Mouse (Mus musculus) hindbrain, embryonic 11.5 days (tissue): Measurements from ENCODE around the gene Opalin. TPM values are rescaled to one million over a fixed set of nuclear protein-coding genes. Genes with fewer than 3 reads are reported as not detected.

Experiments used
- ATAC-seq: fragments of 200-750 bp; cut with Nextera tagmentation; 2 replicates; pipeline ENCODE4 v1.8.0; 2017; ENCODE audit warnings: mild to moderate bottlenecking, moderate TSS enrichment, moderate library complexity; ENCODE audit not compliant: low FRiP score
- DNase-seq: peaks from one replicate; pipeline ENCODE4 v3.0.0-alpha.2; 2015; ENCODE audit warnings: low spot score
- H3K27ac ChIP-seq: fragments of 300-500 bp; sonication (generic); 2 replicates; pipeline ENCODE4 v1.5.1; 2014; ENCODE audit warnings: mild to moderate bottlenecking, low read depth, low read length
- H3K27me3 ChIP-seq: fragments of 300-500 bp; sonication (generic); 2 replicates; pipeline ENCODE4 v1.6.1; 2014; ENCODE audit warnings: mild to moderate bottlenecking, low read length, moderate library complexity, mixed read lengths; ENCODE audit not compliant: control insufficient read depth, insufficient read depth
- H3K36me3 ChIP-seq: fragments of 300-500 bp; sonication (generic); 2 replicates; pipeline ENCODE4 v1.6.1; 2014; ENCODE audit warnings: mild to moderate bottlenecking, low read length, moderate library complexity, mixed read lengths; ENCODE audit not compliant: control insufficient read depth, insufficient read depth
- H3K4me1 ChIP-seq: fragments of 300-500 bp; sonication (generic); replicated peaks from 2 replicates; pipeline ENCODE4 v1.6.1; 2014; ENCODE audit warnings: low read length, mixed read lengths; ENCODE audit not compliant: control insufficient read depth, insufficient read depth
- H3K4me2 ChIP-seq: fragments of 300-500 bp; sonication (generic); replicated peaks from 2 replicates; pipeline ENCODE4 v1.6.1; 2014; ENCODE audit warnings: mild to moderate bottlenecking, low read depth, low read length
- H3K4me3 ChIP-seq: fragments of 300-500 bp; sonication (generic); 2 replicates; pipeline ENCODE4 v1.5.1; 2014; ENCODE audit warnings: low read depth, low read length
- H3K9ac ChIP-seq: fragments of 300-500 bp; sonication (generic); 2 replicates; pipeline ENCODE4 v1.6.1; 2014; ENCODE audit warnings: low read depth, low read length
- H3K9me3 ChIP-seq: fragments of 300-500 bp; sonication (generic); 2 replicates; pipeline ENCODE4 v1.6.1; 2016; ENCODE audit warnings: low read length; ENCODE audit not compliant: control insufficient read depth
- WGBS: fragments of 180-500 bp; shearing (Covaris S2); extraction: QIAGEN DNeasy Blood & Tissue Kit; methylation state at CpG from one replicate; pipeline ENCODE4 v1.1.7; 2014; 5-methylcytosine and 5-hydroxymethylcytosine counted together
- polyA plus RNA-seq: library from polyadenylated mRNA; unstranded; fragments of >200 nt; fragmentation: Nextera tagmentation; extraction: Ambion mirVana; gene quantifications from 2 replicates; pipeline ENCODE4 v1.2.1, GENCODE M21; 2014

The Opalin gene
- polyA plus RNA-seq, 1 experiment from 2014 or later, result not detected

- H3K9me3 ChIP-seq, result no peaks in the 10 kb centered on the region
- no peaks in the 10 kb centered on the region for H3K36me3 ChIP-seq
- no peaks in the 10 kb centered on the region for H3K4me1 ChIP-seq
- no peak overlapping the region for H3K9ac ChIP-seq
- DNase-seq, result no peak
- H3K27ac ChIP-seq, result no peak overlapping the region
- no peak overlapping the region for H3K4me3 ChIP-seq
- no peaks in the 10 kb centered on the region for H3K27me3 ChIP-seq
- 66% methylated on average over 8 of the region's 8 CpGs for WGBS
- no peak overlapping the region for H3K4me2 ChIP-seq
- no peak for ATAC-seq
Measured at GRCm38 (mm10) chr19:41109496-41109895, 32.6 kb upstream of the Opalin start.

- Histone ChIP-seq H3K9ac (no peak overlapping the region), H3K36me3 (no peaks in the 10 kb centered on the region), H3K27me3 (no peaks in the 10 kb centered on the region), H3K9me3 (no peaks in the 10 kb centered on the region), H3K4me2 (no peak overlapping the region), H3K4me3 (no peak overlapping the region), H3K27ac (no peak overlapping the region), H3K4me1 (no peaks in the 10 kb centered on the region)
- ATAC-seq (no peak), DNase-seq (no peak)
- WGBS, result 94% methylated on average over 7 of the region's 7 CpGs
Measured at GRCm38 (mm10) chr19:41108666-41109065, 31.8 kb upstream of the Opalin start.

- H3K4me1 ChIP-seq, result no peaks in the 10 kb centered on the region
- H3K4me2 ChIP-seq, result no peak overlapping the region
- no peaks in the 10 kb centered on the region for H3K27me3 ChIP-seq
- H3K27ac ChIP-seq, result no peak overlapping the region
- no peak overlapping the region for H3K9ac ChIP-seq
- H3K36me3 ChIP-seq, result no peaks in the 10 kb centered on the region
- H3K9me3 ChIP-seq, result no peaks in the 10 kb centered on the region
- ATAC-seq (no peak), DNase-seq (no peak)
- no peak overlapping the region for H3K4me3 ChIP-seq
- WGBS, result 67% methylated on average over 8 of the region's 8 CpGs
Measured at GRCm38 (mm10) chr19:41107530-41107929, 30.6 kb upstream of the Opalin start.

DNA sequence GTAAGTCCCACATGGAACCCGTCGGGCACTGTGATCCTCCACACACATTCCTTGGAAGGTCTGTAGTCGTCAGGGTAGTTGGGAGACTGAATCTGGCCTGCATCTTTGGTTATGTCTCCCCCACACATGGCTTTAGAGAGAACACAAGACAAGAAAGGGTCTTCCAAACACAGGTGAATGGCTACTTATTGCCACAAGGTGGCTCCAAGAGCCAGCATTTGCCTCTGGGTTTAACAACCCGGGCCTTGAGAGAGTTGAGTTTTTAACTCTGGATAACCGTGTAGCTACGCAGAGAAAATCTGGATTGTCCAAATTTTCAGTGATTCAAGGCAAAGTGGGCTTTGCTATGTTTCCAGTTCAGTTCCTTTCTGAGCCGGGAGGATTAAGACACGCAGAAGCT lies 28.0 kb upstream of the Opalin start:
- Histone ChIP-seq H3K36me3 (no peaks in the 10 kb centered on the region), H3K4me3 (no peak overlapping the region), H3K4me1 (no peaks in the 10 kb centered on the region), H3K27ac (no peak overlapping the region), H3K9me3 (no peaks in the 10 kb centered on the region), H3K4me2 (no peak overlapping the region), H3K27me3 (no peaks in the 10 kb centered on the region), H3K9ac (no peak overlapping the region)
- WGBS, result 56% methylated on average over 8 of the region's 8 CpGs
- ATAC-seq (no peak), DNase-seq (peak; percentile 63)

GRCm38 (mm10) chr19:41101390-41101789 lies 24.5 kb upstream of the Opalin start:
- H3K36me3 ChIP-seq, result no peaks in the 10 kb centered on the region
- H3K9ac ChIP-seq, result no peak overlapping the region
- H3K9me3 ChIP-seq, result no peaks in the 10 kb centered on the region
- no peak overlapping the region for H3K4me3 ChIP-seq
- H3K4me2 ChIP-seq, result no peak overlapping the region
- no peak for DNase-seq
- WGBS, result 85% methylated on average over 8 of the region's 8 CpGs
- ATAC-seq, result no peak
- no peak overlapping the region for H3K27ac ChIP-seq
- no peaks in the 10 kb centered on the region for H3K27me3 ChIP-seq
- H3K4me1 ChIP-seq, result no peaks in the 10 kb centered on the region

- Histone ChIP-seq H3K36me3 (no peaks in the 10 kb centered on the region), H3K9me3 (no peaks in the 10 kb centered on the region), H3K4me1 (no peaks in the 10 kb centered on the region), H3K4me3 (no peak overlapping the region), H3K27me3 (no peaks in the 10 kb centered on the region), H3K9ac (no peak overlapping the region), H3K4me2 (no peak overlapping the region), H3K27ac (no peak overlapping the region)
- no peak for ATAC-seq
- 92% methylated on average over 7 of the region's 7 CpGs for WGBS
- DNase-seq, result no peak
Measured at GRCm38 (mm10) chr19:41100863-41101262, 23.9 kb upstream of the Opalin start.

- no peaks in the 10 kb centered on the region for H3K9me3 ChIP-seq
- no peak overlapping the region for H3K27ac ChIP-seq
- no peak for DNase-seq
- no peak overlapping the region for H3K4me2 ChIP-seq
- no peaks in the 10 kb centered on the region for H3K36me3 ChIP-seq
- H3K4me3 ChIP-seq, result no peak overlapping the region
- H3K9ac ChIP-seq, result no peak overlapping the region
- no peaks in the 10 kb centered on the region for H3K4me1 ChIP-seq
- no peak for ATAC-seq
- 54% methylated on average over 4 of the region's 4 CpGs for WGBS
- no peaks in the 10 kb centered on the region for H3K27me3 ChIP-seq
Measured at GRCm38 (mm10) chr19:41097038-41097437, 20.1 kb upstream of the Opalin start.

GRCm38 (mm10) chr19:41091901-41092300 lies 15.0 kb upstream of the Opalin start:
- no peaks in the 10 kb centered on the region for H3K27me3 ChIP-seq
- DNase-seq (no peak), ATAC-seq (no peak)
- no peak overlapping the region for H3K4me2 ChIP-seq
- no peaks in the 10 kb centered on the region for H3K9me3 ChIP-seq
- no peak overlapping the region for H3K4me3 ChIP-seq
- WGBS, result 85% methylated on average over 2 of the region's 2 CpGs
- no peak overlapping the region for H3K27ac ChIP-seq
- no peaks in the 10 kb centered on the region for H3K36me3 ChIP-seq
- H3K9ac ChIP-seq, result no peak overlapping the region
- no peaks in the 10 kb centered on the region for H3K4me1 ChIP-seq

DNA sequence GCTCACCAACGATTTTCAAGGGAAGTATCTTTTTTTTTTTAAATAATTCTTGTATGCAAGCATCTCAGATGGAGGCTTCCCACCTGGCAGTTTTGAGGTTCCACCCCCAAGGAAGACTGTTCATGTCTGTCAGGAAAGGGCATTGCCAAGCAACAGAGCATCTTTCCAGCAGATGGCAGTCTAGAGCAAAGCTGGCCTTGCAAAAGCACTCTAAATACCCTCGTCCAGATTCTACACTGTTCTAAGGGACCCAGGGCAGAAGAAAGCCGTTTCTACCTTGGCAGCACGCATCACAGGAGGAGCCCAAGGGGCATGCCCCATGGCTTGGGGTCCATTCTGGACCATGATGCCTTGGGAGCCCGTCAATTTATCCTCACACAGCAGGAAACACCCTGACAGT lies 12.9 kb upstream of the Opalin start:
- ATAC-seq (peak; percentile 33; the same call in 1 of the 2 replicates), DNase-seq (peak; percentile 87)
- Histone ChIP-seq H3K4me1 (no peaks in the 10 kb centered on the region), H3K9me3 (no peaks in the 10 kb centered on the region), H3K9ac (no peak overlapping the region), H3K27me3 (no peaks in the 10 kb centered on the region), H3K36me3 (no peaks in the 10 kb centered on the region), H3K27ac (no peak overlapping the region), H3K4me3 (no peak overlapping the region), H3K4me2 (no peak overlapping the region)
- WGBS, result 18% methylated on average over 5 of the region's 5 CpGs
